Mouse (Mus musculus): Measurements from ENCODE around the gene Cast.

DNA sequence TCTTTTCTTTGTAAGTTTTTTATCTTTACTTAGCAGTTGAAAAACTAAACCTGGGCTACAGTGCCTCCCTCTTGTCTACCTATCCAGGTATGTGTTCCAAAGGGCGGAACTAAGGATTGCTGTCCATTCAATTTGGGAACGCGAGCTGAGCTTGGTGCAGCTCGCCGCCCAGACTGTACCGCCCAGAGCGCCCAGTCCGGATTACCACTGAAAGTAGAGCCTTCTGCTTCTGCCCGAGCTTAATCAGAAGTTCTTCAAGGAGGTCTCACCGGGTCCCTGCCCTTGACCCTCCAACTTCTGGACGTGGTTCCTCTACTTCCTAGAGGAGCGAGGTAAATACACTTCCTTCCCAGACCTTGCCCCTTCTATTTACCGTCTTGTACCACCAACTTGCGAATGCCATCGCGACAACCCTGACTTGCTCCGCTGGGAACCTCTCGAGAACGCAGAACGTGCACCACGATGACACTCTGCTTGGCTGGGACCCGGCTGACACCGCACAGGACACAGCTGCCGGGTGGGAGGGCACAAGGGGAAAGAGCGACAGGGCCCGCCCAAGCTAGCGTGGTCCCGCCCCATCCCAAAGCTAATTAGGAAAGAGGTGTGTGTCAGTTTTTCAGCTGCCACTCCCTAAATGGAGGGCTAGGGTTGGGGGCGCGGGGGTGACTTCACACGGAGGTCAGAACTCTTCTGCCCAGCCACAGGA, 1.0 kb downstream of the Cast start:
- TF ChIP-seq CTCF (IDR thresholded peaks at IDR 0.05; ENCODE audit: low read depth, low read length), result no peak
- peak; percentile 42; the same call in 1 of the 2 replicates for TF ChIP-seq EP300 (IDR thresholded peaks at IDR 0.05; ENCODE audit: insufficient read depth, low read depth, low read length)
